Mouse (Mus musculus) gastrocnemius, adult 18-20 months (tissue): Measurements from ENCODE around the gene Kng1. TPM values are rescaled to one million over a fixed set of nuclear protein-coding genes. Genes with fewer than 3 reads are reported as not detected.
"Not testable (repeated sequence)": the region's sequence is repeated elsewhere in the genome, so short reads cannot be mapped to it uniquely, and the experiment has no call there.

Experiments used
- DNase-seq: peaks from one replicate; pipeline ENCODE4 v3.0.0; 2021; ENCODE audit warnings: low spot score
- long read RNA-seq, 2 experiments: library from polyadenylated mRNA; stranded (forward); transcript quantifications; one replicate each; pipeline ENCODE4 v2.0.0; 2021
- total RNA-seq, 2 experiments: library from RNA; stranded (reverse); gene quantifications; 2 replicates each; pipeline ENCODE4 v1.2.3; 2021

Kng1 gene
- under 1 TPM in 1 of 2 experiments, not detected in 1; 0.74 TPM for total RNA-seq
- long read RNA-seq, experiment 1 = 0 reads
- long read RNA-seq, experiment 2 = 0 reads

DNA sequence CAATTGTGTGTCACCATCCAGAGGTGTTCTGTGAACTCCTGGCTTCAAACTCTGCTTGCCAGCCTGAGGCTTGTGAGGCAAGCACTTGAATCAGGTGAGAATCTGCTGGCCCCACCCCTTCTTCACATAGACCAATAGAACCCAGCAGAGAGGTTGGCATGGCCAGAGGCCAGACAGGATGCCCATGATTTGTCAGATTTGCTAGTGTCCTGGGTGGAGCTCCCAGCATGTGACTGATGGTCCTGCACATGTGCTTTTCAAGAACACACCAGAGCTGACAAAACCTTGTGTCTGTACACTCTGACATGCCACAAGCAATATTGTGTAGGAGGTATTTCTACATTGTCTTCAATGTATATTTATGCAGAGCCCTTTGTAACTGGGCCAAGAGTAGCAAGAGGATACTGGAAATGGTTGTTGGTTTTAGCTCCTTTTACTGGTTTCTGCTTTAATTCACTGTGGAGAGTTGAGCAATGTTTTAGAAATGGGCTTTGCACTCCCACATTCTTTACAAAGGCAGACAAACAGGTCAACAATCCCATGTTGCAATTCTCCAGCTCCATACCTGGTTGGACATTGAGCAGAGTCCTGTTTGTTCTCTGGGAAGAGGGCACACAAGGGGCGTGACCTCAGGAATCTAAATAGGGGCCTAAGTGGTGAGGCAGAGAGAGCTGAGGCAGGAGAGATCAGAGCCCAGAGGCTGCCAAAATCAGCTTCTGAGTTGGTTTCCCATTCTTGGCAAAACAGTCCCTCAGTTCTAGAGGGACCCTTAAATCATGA lies at the start of gene Kng1:
Gene Kng1 (plus strand): TSS at position 198 of the 780 bp plus-strand sequence.
- DNase-seq = not testable (repeated sequence)

DNA sequence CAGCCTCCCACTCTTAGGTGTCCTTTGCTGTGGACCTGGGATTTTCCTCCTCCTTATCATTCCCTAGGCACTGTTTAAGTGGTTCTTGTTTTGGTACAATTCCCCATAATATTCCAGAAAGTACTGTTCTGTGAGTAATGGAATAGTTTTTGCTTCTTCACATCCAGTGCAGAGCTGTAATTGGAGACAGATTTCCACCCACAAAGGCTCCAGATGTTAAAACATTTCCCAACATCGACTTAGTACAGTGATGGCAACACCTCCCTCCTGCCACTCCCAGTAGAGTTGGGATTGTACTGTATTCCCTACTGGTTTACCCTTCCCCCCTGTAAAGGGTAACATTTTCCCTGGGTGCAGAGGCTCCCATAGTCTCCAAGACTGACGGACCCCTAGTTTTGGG lies 43.9 kb upstream of the Kng1 start:
- not testable (repeated sequence) for DNase-seq

DNA sequence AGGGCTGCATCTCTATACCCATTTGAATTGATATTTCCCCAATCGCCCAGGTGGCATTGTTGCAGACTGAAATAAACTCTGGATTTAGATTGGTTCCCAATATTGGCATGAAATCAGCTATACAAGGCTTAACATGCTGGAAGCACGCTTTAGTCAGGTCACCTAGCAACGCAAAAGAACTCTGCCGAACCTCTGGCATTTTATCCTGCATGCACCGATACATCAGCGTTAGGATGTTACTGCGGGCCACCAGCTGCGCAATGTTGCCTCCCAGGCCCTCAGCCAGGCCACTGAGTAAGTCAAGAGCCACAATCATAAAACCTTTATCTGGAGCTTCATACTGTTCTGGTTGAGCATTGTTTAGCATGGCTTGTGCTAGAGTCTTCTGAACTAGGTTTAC lies 43.0 kb upstream of the Kng1 start:
- not testable (repeated sequence) for DNase-seq

DNA sequence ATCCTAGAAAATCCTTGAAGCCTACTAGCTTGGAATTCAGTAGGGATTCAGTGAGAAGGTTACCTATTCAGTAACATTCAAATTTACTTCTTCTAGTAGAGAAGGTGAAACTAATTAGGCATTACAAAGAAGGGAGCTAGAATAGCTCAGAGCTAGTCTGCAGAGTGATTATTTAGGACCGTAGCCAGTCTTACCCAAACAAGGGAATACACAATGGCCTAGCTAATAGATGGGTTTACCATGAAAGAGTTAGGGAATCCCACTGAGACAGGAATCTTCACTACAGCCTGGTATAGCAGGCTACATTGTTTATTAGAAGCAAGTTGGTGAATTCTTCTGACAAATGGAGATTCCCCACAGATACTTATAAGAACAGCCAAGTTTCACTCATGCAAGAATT lies 37.1 kb upstream of the Kng1 start:
- DNase-seq = not testable (repeated sequence)

DNA sequence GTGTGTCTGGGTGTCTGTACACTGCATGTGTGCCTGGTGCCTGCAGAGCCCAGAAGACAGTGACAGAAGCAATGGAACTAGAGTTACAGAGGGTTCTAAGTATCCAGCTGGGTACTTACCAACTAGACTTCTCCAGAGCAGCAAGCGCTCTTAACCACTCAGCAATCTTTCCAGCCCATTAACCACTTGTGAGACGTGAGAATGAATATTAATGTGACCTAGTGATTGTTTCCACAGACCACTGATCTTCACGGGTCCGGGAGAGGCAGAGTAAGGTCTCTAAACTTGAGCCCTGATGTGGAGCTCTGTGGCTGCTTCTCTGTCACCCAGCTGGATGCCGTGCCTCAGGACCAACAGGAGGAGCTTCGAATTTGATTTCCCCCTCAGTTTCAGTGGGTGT lies 32.6 kb upstream of the Kng1 start:
- no peak for DNase-seq

DNA sequence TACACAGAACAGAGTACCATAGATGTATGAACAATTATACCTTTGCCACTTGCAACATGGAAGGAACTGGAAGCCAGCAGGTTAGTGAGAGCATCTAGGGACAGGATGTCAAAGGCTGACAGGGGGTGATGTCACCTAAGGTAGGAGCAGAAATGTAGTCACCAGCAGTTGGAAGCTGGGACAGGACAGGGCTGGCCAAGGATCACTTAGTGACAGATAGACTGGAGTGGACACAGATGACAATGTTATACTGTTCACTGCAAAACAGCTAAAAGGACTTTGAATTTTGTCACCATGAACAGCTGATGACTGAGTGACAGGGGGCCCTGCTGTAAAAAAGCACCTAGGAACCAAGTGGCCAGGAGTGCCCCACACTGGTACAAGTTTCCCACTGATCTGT lies 31.1 kb upstream of the Kng1 start:
- no peak for DNase-seq

DNA sequence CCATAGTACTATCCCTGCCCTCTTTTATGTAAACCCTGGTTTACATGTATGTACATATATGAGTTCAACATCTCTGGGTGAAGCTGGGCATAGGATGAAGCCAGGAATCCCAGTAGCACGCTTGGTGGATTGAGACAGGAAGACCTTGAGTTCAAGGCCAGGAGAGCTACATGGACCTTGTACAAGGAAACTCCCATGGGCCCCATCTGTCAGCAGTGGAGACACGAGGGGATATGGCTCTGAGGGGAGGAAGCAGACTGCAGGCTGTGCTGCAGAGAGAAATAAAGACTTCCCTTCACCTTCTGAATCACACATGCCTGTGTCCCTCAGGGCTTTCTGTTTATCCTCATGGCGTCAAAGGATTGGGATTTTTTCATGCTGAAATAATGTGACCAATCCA lies 30.3 kb upstream of the Kng1 start:
- DNase-seq = not testable (repeated sequence)

DNA sequence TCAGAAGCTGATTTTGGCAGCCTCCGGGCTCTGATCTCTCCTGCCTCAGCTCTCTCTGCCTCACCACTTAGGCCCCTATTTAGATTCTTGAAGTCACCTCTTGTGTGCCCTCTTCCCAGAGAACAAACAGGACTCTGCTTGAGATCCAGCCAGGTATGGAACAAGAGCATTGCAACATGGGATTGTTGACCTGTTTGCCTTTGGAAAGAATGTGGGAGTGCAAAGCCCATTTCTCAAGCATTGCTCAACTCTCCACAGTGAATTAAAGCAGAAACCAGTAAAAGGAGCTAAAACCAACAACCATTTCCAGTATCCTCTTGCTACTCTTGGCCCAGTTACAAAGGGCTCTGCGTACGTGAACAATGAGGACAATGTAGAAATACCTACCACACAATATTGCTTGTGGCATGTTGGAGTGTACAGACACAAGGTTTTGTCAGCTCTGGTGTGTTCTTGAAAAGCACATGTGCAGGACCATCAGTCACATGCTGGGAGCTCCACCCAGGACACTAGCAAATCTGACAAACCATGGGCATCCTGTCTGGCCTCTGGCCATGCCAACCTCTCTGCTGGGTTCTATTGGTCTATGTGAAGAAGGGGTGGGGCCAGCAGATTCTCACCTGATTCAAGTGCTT lies 28.6 kb upstream of the Kng1 start, which contains the start of gene Kng2:
Gene Kng2 (minus strand): TSS at position 517 of the 635 bp plus-strand sequence.
- not testable (repeated sequence) for DNase-seq

DNA sequence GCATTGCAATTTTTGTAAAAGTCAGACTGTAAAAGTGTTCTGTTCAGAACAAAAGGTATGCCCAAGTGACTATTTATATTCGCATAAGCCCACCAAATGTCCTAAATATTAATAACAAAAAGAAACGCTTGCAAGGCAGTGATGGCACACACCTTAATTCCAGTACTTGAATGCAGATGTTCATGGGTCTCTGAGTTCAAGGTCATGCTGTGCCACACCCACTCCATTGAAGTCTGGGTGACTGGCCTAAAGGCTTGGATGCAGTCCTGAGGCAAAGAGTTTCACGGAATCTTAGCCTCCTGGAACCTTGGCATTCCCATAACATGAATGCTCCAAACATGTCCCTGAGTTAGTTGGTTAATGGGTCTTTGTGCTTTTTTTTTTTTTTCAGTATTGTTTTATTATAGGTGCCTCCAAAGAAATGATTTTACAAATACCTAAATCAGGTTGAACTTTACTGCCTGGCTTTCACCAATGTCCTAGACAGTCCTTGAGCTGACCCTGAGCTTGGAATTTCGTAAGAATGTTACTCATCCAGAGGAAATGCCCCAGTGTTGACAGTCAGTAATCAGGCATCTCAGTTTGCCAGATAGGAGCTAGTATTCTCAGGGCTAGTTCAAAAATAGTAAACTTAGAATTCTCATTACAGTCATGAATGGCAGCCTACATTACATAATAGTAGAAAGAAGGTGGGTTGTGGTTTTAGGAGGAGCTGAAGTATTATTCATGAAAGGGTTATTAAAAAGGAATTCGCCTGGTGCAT lies 26.8 kb upstream of the Kng1 start:
- DNase-seq = no peak

DNA sequence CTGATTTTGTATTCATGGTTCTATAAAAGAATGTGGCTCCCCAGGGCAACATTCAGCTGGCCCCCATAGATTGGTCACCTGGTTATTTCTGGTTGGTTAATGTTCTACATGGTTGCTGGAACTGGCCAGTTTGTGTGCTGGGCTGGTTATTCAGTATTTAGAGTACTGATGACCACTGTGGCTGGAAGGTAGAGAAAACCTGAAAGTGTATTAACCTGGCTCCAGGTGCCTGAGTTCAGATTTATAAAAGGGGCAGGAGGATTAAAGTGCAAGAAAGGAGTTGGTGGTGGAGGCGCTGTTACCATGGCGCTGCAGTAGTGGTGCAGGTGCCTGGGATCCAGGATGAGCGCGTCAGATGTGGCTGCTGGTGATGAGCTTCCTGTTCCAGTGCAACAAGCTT lies 24.0 kb upstream of the Kng1 start:
- no peak for DNase-seq

DNA sequence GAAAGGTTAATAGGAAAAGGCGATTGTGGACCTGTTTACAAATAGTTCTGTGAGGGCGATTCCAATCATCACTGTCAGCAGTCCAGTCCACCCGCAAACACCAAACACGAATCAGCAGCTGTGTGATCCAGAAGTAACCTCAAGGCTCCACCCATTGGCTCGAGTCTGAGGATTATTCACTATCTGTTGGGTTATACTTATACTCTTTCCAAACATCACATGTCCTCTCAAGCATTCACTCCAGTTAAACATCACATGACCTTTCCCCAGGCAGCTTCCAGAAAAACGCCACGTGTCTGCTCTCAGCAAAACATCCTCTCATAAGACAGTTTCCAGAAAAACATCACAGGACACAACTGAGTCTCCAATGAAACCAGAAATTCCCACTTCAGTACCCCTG lies 19.9 kb upstream of the Kng1 start:
- no peak for DNase-seq

DNA sequence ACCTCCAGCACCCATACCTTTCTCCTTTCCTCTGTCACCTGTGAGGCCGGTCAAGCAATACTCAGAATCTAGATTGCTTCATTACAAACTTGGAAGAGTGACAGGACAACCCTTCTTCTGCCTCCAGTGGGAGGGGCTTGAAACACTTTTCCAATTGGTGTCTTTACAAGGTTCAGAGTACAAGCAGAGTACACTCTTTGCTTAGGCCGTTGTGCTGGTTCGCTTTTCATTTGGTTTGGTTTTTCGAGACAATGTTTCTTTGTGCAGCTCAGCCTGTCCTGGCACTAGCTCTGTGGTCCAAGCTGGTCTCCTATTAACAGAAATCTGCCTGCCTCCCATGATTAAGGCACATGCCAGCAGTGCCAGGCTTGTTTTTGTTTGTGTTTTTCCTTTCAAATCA lies 18.4 kb upstream of the Kng1 start:
- no peak for DNase-seq

DNA sequence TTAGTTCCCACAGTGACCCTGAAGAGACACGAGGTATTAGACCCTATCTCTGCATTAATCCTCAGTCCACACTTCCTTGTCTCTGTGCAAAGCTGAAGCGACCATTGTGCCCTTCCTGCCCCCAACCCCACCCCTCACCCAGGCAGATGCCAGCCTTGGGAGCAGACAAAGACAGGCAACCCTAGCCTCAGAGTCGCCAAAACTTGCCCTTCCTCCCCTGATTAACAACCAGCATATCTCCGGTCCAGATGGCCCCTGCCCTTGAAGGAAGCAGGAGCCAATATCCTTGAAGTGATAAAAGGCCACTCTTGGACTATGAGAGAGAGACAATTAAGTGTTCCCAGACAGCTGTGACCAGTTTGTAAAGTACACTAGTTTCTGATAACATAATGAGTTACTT lies 16.8 kb upstream of the Kng1 start:
- no peak for DNase-seq

DNA sequence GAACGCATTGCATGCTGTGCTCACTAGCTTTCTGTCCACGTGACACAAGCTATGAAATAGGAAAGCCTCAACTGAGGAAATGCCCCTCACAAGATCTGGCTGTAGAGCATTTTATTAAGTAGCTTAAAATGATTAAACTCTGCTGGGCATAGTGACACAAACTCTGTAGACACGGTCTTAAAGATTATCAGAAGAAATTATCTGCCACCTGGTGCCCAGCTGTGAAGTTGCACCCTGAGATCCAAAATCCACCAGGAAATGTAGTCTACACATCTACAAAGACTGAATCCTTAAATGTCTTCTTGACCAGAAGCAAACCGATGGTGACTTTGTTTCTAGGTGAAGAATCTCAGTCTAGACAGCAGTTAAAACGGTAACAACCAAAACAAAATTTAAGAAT lies 11.3 kb upstream of the Kng1 start:
- no peak for DNase-seq

DNA sequence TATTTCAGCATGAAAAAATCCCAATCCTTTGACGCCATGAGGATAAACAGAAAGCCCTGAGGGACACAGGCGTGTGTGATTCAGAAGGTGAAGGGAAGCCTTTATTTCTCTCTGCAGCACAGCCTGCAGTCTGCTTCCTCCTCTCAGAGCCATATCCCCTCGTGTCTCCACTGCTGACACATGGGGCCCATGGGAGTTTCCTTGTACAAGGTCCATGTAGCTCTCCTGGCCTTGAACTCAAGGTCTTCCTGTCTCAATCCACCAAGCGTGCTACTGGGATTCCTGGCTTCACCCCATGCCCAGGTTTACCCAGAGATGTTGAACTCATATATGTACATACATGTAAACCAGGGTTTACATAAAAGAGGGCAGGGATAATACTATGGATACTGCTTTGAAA lies 2.0 kb downstream of the Kng1 start:
- DNase-seq = not testable (repeated sequence)

DNA sequence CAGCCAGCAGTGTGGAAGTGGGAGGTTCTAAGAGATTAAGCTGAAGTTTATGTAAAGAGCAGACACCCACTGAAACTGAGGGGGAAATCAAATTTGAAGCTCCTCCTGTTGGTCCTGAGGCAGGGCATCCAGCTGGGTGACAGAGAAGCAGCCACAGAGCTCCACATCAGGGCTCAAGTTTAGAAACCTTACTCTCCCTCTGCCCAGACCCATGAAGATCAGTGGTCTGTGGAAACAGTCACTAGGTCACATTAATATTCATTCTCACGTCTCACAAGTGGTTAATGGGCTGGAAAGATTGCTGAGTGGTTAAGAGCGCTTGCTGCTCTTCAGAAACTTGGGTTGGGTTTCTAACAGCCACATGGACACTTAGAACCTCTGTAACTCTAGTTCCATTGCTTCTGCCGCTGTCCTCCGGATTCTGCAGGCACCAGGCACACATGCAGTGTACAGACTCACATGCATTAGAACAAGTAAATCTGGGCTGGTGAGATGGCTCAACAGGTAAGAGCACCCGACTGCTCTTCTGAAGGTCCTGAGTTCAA lies 3.2 kb downstream of the Kng1 start:
- DNase-seq = not testable (repeated sequence)

DNA sequence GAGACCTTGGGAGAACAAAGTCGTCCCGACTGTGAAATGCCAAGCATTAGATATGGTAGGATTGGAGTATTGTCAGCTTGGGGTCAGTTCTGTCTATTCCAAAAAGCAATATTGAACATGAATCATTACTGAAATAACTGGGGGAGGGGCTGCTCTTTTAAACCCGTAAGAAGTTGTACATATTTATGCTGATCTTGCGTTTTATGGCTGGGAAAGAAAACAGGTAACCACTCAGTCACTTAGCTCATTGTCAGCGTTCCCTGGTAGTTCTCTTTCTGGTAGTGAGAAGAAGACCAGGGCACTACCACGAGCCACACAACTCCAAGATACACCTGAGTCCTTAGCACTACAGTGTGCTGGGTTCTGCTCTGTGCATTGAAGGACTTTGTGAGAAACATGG lies 19.9 kb downstream of the Kng1 start:
- DNase-seq = not testable (repeated sequence)

DNA sequence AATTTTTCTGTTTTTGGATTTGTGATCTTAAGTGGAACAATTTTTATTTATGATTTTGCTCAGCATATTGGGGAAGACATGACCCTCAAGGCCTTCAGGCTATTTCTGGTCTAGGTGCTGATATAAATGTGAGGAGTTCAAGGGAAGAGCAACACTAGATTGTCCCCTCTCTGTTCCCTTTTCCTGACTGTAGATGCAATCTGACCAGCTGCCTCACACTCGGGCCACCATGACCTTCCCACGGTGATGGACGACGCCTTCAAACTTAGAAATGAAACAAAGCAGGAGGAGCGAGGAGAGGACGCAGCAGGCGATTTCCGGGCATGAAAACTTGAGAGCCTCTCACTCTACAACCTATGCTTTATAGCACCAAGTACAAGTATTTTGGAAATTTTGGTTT lies 29.5 kb downstream of the Kng1 start:
- not testable (repeated sequence) for DNase-seq

DNA sequence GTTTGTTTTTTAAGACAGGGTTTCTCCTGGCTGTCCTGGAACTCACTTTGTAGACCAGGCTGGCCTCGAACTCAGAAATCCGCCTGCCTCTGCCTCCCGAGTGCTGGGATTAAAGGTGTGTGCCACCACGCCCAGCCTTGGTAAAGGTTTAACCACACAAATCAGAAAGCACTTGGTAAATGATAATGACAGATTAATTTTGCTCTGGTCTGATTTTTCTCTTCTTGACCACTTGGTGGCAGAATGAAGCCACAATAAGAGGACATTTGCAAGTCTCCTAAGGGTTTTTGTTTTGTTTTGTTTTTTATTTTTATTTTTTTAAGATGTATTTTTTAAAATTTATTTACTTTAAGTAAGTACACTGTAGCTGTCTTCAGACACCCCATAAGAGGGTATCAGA lies 30.0 kb downstream of the Kng1 start:
- not testable (repeated sequence) for DNase-seq

DNA sequence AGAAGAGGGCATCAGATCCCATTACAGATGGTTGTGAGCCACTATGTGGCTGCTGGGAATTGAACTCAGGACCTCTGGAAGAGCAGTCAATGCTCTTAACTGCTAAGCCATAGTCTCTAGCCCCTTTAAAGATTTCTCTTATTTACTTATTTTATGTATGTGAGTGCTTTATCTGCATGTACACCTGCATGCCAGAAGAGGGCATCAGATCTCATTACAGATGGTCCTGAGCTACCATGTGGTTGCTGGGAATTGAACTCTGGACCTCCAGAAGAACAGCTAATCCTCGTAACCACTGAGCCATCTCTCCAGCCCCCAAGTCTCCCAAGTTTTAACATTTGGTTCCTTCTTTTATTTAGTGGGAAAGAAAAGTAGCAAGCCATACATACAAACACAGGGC lies 30.8 kb downstream of the Kng1 start:
- DNase-seq = not testable (repeated sequence)

DNA sequence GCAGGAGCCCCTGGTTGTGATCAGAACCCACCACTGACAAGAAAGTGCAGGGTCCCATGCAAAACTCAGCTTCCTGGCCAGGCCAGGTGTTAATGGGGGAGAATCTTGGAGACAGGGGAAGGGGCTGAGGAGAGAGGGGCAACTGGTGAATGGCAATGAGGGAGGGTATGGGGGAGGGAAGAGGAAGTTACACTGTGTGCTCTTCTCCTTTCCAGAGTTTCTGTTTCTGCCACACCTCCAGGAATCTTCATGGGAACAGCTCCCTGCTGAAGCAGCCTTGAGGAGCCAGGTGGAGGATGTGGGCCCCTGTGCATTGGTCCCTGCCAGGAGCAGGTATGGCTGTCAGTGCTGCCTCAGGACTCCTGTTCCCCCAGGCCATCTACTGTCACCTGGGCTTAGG lies 33.7 kb downstream of the Kng1 start:
- DNase-seq = not testable (repeated sequence)
